Mouse (Mus musculus) embryonic facial prominence, embryonic 15.5 days (tissue): Measurements from ENCODE around the gene Uevld. TPM values are rescaled to one million over a fixed set of nuclear protein-coding genes. Genes with fewer than 3 reads are reported as not detected.
A peak's percentile ranks its signal among the peaks of the same experiment; 100 is the strongest.

Experiments
- ATAC-seq: fragments of 200-750 bp; cut with Nextera tagmentation; 2 replicates; pipeline ENCODE4 v1.8.0; 2017; ENCODE audit warnings: low read depth, moderate TSS enrichment; ENCODE audit not compliant: insufficient number of reproducible peaks, low FRiP score, low TSS enrichment
- H3K27ac ChIP-seq: fragments of 300-500 bp; sonication (generic); replicated peaks from 2 replicates; pipeline ENCODE4 v1.5.1; 2015; ENCODE audit warnings: mild to moderate bottlenecking, inconsistent platforms
- H3K27me3 ChIP-seq: fragments of 300-500 bp; sonication (generic); 2 replicates; pipeline ENCODE4 v1.6.1; 2015; ENCODE audit warnings: inconsistent platforms
- H3K36me3 ChIP-seq: fragments of 300-500 bp; sonication (generic); 2 replicates; pipeline ENCODE4 v1.6.1; 2015; ENCODE audit warnings: mild to moderate bottlenecking, inconsistent platforms
- H3K4me1 ChIP-seq: fragments of 300-500 bp; sonication (generic); 2 replicates; pipeline ENCODE4 v1.6.1; 2015; ENCODE audit warnings: inconsistent platforms
- H3K4me2 ChIP-seq: fragments of 300-500 bp; sonication (generic); replicated peaks from 2 replicates; pipeline ENCODE4 v1.6.1; 2015; ENCODE audit warnings: mild to moderate bottlenecking, inconsistent platforms
- H3K4me3 ChIP-seq: fragments of 300-500 bp; sonication (generic); replicated peaks from 2 replicates; pipeline ENCODE4 v1.5.1; 2015; ENCODE audit warnings: mild to moderate bottlenecking, inconsistent platforms
- H3K9ac ChIP-seq: fragments of 300-500 bp; sonication (generic); 2 replicates; pipeline ENCODE4 v1.6.1; 2015; ENCODE audit warnings: inconsistent platforms
- H3K9me3 ChIP-seq: fragments of 300-500 bp; sonication (generic); replicated peaks from 2 replicates; pipeline ENCODE4 v1.6.1; 2016; ENCODE audit warnings: inconsistent platforms
- WGBS: fragments of 180-500 bp; shearing (Covaris S2); methylation state at CpG from one replicate; pipeline ENCODE4 v1.1.7; 2015; 5-methylcytosine and 5-hydroxymethylcytosine counted together
- polyA plus RNA-seq: library from polyadenylated mRNA; unstranded; fragments of >200 nt; fragmentation: Nextera tagmentation; extraction: Ambion mirVana; gene quantifications from 2 replicates; pipeline ENCODE4 v1.2.1, GENCODE M21; 2015

Gene Uevld
- polyA plus RNA-seq: 9.8 and 10.7 TPM in 2 replicates

DNA sequence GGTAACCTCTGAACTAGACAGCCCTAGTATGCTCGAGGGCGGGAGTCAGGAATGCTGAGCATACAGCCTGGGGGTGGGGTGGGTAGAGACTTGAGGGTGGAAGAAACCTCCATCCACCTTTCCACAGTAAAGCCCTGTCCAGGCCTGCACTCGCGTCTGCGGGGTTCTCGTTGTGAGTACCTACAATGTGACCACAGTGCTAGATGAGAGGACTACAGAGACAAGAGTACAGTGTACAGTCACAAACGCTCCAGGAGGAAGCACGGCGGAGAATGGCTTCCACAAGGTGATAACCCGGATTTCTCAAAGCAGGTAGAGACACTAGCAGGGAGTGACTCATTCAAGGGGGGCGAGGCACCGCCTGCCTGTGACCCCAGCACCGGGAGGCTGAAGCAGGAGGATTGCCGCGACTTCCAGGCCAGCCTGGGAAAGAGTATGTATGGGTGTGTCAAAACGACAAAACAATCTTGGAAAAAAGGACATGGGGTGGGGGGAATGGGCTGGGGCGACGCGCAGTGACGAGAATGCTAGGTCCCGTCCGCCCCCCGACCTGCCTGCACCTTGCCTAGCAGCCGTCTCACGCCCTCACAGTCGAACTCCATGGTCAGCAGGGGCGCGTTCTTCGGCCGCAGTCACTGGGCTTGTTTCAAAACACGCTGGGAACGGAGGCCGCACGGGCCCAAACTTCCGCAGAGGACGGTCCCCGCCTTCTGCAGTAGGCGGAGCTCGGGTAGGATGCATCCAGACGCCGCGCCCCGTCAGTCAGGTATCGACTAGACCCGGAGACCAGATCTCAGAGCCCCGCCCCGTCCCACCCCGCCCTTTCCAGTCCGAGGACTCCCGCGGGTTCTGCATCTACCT is at the start of gene Uevld:
TSS of gene Uevld (minus strand) at position 697 of the 861 bp plus-strand sequence.
- ATAC-seq: peak; percentile 89
- H3K9me3 ChIP-seq: no peaks in the 10 kb centered on the region
- peak within 1 kb of the TSS; percentile 74 for H3K4me3 ChIP-seq
- peaks cover 4% of the 10 kb centered on the region; the same call in 1 of the 2 replicates for H3K27me3 ChIP-seq
- H3K27ac ChIP-seq: 0 out of 2 replicates have a peak within 1 kb of the TSS, but pooled peaks have one; percentile 30
- H3K4me1 ChIP-seq: peaks cover 16% of the 10 kb centered on the region
- 1% methylated on average over 51 of the region's 51 CpGs for WGBS
- peak within 1 kb of the TSS; percentile 54 for H3K9ac ChIP-seq
- peak within 1 kb of the TSS; percentile 79 for H3K4me2 ChIP-seq
- peaks cover 24% of the 10 kb centered on the region for H3K36me3 ChIP-seq

DNA sequence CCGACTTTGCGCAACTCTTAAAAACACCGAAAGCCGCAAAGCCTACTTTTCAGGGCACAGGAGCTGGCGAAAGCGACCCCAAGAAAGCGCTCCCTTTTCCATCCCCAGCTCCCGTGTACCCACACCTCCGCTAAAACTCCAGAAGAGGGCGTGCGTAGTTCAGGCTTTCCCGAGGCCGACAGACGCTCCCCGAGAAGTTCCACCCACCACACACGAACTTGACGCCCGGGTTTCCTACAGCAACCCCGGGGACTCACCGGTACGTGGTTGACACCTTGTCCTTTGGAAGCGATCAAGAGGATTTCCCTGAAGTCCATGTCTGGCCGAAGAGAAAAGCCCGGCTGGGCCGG is 49.5 kb upstream of the Uevld start:
- Histone ChIP-seq H3K27me3 (no peaks in the 10 kb centered on the region), H3K4me3 (peak overlapping the region; percentile 77), H3K9me3 (no peaks in the 10 kb centered on the region), H3K36me3 (no peaks in the 10 kb centered on the region), H3K9ac (peak overlapping the region; percentile 77), H3K4me1 (peaks cover 40% of the 10 kb centered on the region), H3K27ac (peak overlapping the region; percentile 97), H3K4me2 (peak overlapping the region; percentile 85)
- 2% methylated on average over 25 of the region's 25 CpGs for WGBS
- peak; percentile 34 for ATAC-seq

DNA sequence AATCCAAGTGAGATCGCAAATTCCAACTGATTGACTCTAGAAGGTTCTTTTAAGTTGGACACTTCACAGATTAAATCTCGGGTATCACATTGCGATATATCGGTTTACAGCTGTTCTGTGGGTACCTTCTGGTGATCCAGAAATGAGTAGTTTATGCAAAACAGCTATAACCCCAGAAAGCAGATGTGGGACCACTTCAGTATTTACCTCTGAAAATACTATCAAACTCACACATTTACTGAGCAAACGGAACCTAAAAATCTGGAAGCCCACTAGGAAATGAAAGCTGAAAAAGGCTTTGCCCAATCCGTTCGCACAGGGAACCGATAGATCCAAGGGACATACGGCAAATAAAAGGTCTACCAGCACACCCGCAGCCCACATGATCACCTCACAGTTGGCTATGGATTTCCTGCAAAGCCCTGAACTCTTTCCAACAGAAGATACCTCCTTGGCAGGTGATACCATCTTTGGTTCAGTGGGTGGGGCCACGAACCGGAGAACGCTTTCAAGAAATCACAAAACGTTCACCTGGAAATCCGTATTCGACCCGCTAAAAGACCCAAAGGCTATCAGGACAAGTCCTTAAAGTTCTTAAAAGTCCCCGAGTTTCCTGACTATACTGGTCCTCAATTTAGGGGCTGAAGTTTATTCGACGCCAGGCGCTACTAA is 48.9 kb upstream of the Uevld start:
- ATAC-seq: no peak
- no peaks in the 10 kb centered on the region for H3K36me3 ChIP-seq
- H3K9me3 ChIP-seq: no peaks in the 10 kb centered on the region
- H3K9ac ChIP-seq: peak overlapping the region; percentile 77
- peak overlapping the region; percentile 77 for H3K4me3 ChIP-seq
- H3K4me2 ChIP-seq: peak overlapping the region; percentile 85
- no peaks in the 10 kb centered on the region for H3K27me3 ChIP-seq
- 11% methylated on average over 21 of the region's 21 CpGs for WGBS
- H3K4me1 ChIP-seq: peaks cover 45% of the 10 kb centered on the region
- peak overlapping the region; percentile 97 for H3K27ac ChIP-seq

DNA sequence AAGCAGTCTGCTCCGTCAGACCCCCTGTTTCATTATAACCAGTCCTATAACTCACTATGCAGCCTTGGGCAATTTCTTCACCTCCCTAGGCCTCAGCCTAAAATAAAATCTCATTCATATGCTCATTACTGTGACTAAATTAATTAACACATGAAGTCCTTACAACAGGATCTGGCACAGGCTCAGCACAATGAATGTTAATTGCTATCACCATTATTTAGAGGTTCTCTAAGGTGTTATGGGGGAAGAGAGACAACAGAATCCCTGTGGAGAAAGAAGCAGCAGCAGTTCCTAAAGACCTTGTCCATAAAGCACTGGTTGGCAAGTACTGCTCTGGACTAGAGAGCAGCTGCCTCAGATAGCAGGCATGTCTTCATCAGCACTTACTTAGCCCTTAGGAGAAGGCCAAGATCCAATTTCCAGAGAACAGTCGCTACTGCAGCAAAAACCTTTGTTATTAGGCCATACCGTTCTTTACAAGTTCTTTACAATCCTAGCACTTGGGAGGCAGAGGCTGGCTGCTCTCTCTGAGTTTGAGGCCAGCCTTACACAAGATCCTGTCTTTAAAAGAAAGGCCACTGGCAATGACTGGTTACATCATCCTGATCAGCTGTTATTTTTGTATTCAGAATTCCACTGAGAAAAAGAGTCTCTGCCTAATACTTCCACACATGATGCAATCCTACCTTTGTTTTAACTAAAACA is 45.2 kb upstream of the Uevld start:
- peaks cover 8% of the 10 kb centered on the region for H3K36me3 ChIP-seq
- no peak overlapping the region for H3K9ac ChIP-seq
- no peak overlapping the region for H3K4me3 ChIP-seq
- no peak for ATAC-seq
- H3K4me2 ChIP-seq: no peak overlapping the region
- 30% methylated on average over 3 of the region's 3 CpGs for WGBS
- no peaks in the 10 kb centered on the region for H3K9me3 ChIP-seq
- H3K27me3 ChIP-seq: no peaks in the 10 kb centered on the region
- H3K27ac ChIP-seq: 0 out of 2 replicates have a peak overlapping the region, but pooled peaks have one; percentile 39
- peaks cover 57% of the 10 kb centered on the region for H3K4me1 ChIP-seq

DNA sequence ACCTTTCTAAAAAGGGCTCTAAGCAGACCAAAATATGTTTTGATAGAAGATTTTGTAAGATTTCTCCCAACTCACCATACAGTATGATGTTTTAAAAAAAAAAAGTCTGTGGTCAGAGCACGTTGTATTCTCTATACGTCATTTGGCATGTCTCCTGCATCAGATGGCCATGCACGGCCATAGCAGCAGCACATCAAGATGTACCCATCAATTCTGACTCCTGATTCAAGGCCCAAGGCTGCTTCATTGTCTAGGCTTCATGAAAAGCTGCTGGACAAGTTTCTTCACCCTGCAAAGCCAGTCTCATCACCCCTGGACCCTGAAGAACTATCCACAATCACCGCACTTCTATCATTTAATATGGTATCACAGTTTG is 43.6 kb upstream of the Uevld start:
- 41% methylated on average over 4 of the region's 4 CpGs for WGBS
- H3K9ac ChIP-seq: no peak overlapping the region
- peaks cover 52% of the 10 kb centered on the region for H3K4me1 ChIP-seq
- no peak overlapping the region for H3K4me3 ChIP-seq
- no peak for ATAC-seq
- H3K9me3 ChIP-seq: no peaks in the 10 kb centered on the region
- H3K4me2 ChIP-seq: no peak overlapping the region
- H3K27me3 ChIP-seq: no peaks in the 10 kb centered on the region
- peak overlapping the region; percentile 45 for H3K27ac ChIP-seq
- H3K36me3 ChIP-seq: peaks cover 25% of the 10 kb centered on the region

DNA sequence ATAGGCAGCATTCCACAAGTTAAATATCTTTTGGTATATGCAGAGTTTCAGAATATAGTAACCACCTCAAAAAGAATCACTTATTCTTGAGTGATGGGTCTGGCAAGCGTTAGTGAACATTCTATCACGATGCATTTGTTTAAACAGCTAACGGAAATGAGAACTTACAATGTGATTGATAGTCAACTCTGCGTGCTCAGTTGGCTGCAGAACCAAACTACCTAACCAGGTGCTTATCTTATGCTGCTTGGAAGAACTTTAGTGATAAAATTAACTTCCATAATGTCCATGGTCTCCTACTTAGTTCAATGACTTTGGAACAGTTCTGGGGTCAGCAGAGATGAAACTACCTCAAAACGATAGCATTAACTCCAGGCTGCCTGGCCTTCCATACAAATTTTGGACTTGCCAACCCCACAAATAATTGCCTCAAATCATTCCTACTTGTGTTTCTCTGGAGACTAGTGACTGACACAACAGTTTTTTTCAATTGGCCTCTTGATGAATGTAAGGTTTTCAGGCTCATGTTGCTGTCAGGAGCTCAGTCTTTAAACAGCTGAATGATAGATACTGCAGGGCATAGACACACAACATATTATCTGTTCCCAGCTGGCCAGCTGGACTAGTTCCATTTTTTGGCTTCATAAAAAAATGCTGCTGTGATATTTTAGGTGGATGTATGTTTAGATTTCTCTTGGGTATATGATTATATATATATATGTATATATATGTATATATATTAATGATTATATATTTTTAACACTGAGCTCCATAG is 43.0 kb upstream of the Uevld start:
- WGBS: 59% methylated on average over 5 of the region's 5 CpGs
- H3K4me3 ChIP-seq: no peak overlapping the region
- peaks cover 49% of the 10 kb centered on the region for H3K4me1 ChIP-seq
- H3K9ac ChIP-seq: no peak overlapping the region
- H3K27ac ChIP-seq: peak overlapping the region; percentile 40
- peaks cover 30% of the 10 kb centered on the region for H3K36me3 ChIP-seq
- H3K27me3 ChIP-seq: no peaks in the 10 kb centered on the region
- no peak overlapping the region for H3K4me2 ChIP-seq
- no peaks in the 10 kb centered on the region for H3K9me3 ChIP-seq
- ATAC-seq: no peak

DNA sequence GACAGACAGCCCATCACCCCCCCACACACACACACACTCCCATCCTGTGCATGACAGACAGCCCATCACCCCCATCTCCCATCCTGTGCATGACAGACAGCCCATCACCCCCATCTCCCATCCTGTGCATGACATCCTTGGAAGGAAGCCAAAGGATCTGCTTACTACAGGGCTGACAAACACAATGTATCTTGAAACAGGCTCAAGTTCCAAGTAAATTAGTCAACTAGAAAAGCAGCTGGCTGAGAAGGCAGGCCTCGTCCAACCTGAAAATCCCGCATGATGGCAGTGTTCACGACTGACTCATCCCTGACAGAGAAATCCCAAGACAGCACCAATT is 42.3 kb upstream of the Uevld start:
- ATAC-seq: peak; percentile 85
- no peaks in the 10 kb centered on the region for H3K9me3 ChIP-seq
- H3K27ac ChIP-seq: peak overlapping the region; percentile 61
- no peak overlapping the region for H3K9ac ChIP-seq
- H3K4me3 ChIP-seq: no peak overlapping the region
- peaks cover 46% of the 10 kb centered on the region for H3K4me1 ChIP-seq
- 11% methylated on average over 3 of the region's 3 CpGs for WGBS
- peaks cover 35% of the 10 kb centered on the region for H3K36me3 ChIP-seq
- no peak overlapping the region for H3K4me2 ChIP-seq
- H3K27me3 ChIP-seq: no peaks in the 10 kb centered on the region

DNA sequence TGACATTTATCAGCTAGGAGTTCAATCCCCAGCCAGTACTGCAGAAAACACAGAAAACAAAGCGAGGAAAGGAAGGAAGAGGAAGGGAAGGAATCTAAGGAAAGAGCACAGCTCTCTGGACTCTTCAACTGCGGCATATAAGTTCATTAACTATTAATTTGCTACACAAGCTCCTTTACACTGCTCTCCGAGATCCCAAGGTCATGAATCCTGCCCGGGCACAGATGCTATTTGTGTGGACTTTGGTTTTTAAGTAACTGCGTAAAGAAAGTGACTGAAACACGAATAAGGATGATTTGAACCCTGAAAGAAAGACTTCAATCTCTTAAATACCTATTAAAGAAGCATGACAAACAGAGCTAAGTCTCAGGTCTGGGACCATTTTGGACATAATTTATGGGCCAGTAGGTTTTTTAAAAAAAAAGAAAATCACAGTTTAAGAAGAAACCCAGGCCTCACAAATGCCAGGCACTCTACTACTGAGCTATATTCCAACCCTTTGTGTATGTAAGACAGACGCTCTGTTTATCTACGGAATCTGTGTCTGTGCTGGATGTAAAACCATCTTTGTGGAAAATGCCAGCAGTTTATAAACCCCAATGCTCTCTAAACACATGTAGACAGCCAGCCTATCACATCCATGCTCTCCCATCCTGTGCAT is 41.8 kb upstream of the Uevld start:
- Histone ChIP-seq H3K4me1 (peaks cover 42% of the 10 kb centered on the region), H3K9me3 (no peaks in the 10 kb centered on the region), H3K4me2 (no peak overlapping the region), H3K9ac (no peak overlapping the region), H3K36me3 (peaks cover 40% of the 10 kb centered on the region), H3K27ac (peak overlapping the region; percentile 61), H3K27me3 (no peaks in the 10 kb centered on the region), H3K4me3 (no peak overlapping the region)
- 69% methylated on average over 8 of the region's 8 CpGs for WGBS
- no peak; the same call in 1 of the 2 replicates for ATAC-seq

DNA sequence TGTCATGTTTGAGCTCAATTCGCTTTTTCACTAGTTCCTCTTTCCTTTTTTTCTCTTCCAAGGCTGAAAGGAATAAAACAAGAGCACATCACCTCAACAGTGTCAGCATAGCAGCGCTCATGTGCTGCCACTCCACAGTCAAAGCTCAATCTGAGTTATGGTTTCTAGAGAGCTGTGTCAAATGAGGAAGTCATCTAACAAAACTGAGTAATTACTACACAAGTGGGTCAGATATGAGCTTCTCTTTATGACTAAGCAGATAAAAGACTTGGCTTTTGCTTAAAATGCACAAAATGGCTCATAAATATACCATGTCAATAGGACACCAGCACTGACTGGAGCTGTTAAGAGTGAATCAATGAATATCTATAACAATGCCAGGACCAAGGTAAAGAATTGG is 40.6 kb upstream of the Uevld start:
- no peak overlapping the region for H3K27ac ChIP-seq
- ATAC-seq: no peak
- peaks cover 38% of the 10 kb centered on the region for H3K4me1 ChIP-seq
- no peak overlapping the region for H3K9ac ChIP-seq
- H3K27me3 ChIP-seq: no peaks in the 10 kb centered on the region
- no peak overlapping the region for H3K4me2 ChIP-seq
- no peak overlapping the region for H3K4me3 ChIP-seq
- H3K9me3 ChIP-seq: no peaks in the 10 kb centered on the region
- 96% methylated on average over 2 of the region's 2 CpGs for WGBS
- H3K36me3 ChIP-seq: peaks cover 52% of the 10 kb centered on the region

DNA sequence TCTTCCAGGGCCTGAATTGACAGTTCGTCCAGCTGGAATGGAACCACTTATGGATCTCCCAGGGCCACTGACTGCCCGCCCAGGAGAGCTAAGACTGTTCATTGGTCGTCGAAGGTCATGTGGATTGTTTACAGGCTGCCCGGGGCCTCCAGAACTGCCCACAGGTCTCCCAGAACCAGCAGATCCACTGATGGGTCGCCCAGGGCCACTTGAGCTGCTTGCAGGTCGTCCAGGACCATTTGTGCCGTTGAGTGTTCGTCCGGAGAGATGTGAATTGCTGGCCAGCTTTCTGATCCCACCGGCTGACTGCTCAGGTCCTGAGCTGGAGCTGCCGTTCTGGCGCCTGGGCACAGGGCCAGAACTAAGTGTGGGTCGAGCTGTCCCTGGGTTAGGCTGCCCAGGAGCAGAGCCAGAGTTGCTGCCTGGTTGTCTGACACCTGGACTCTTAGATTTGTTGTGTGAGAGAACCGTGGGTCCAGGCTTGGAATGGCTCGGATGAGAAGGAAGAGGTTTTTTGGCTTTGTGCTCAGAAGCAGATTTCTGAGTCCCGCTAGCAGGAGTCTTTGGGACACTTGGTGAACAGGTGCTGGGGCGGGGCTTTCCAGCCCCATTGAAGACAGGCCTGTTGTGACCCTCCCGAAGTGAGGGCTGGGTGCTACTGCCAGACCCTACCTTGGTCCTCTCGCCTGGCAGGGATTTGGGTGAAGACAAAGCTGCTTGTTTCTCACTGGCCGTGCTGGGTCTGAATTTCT is 39.5 kb upstream of the Uevld start:
- 84% methylated on average over 21 of the region's 21 CpGs for WGBS
- Histone ChIP-seq H3K9me3 (no peaks in the 10 kb centered on the region), H3K27me3 (no peaks in the 10 kb centered on the region), H3K9ac (no peak overlapping the region), H3K4me1 (peaks cover 28% of the 10 kb centered on the region), H3K4me3 (no peak overlapping the region), H3K27ac (no peak overlapping the region), H3K36me3 (peaks cover 61% of the 10 kb centered on the region), H3K4me2 (no peak overlapping the region)
- ATAC-seq: no peak
